Mouse (Mus musculus): Measurements from ENCODE around the gene Shc1.

Shc1 gene

DNA sequence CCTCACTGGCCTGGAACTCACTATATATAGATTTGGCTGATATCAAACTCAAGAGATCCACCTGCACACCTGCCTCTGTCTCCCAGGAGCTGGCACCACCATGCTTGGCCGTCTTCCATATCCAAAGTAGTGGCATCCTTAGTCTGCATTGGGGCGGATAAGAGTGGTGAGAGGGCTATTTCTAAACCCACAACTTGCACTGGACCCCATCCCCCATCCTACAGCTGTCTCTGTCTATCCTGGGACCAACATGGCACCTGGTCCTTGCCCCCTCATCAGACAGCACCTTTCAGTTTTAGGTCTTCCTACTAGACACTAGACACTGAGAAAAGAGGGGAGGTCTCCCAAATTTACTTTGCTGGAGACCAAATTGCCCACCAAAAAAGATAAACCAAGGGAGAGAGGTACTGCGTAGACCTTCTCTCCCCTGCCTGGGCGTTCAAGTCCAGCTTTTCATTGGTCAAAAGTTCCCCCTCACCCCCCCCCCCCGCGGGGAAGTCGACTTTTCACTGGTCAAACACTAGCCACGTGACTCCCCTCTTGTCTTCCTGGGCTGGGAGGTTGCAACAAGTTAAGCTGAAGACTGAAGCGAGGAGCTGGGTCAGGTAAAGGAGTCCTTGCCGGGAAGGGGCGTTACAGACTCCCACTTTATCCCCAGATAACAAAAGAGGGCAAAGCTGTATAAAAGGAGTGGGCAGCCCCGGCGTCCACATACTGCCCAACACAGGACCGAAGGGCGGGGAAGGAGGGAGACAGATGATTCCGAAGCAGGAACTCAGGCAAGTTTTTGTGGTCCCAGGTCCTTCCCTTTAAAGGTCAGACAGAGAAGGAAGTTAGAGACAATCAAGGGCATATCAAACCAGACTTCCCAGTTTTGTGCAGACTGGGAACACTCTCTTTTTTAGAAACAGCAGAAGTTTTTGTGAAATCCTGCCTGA is 18.2 kb downstream of the Shc1 start, which contains the start of gene Pbxip1:
Gene Pbxip1, plus strand, starts transcription at position 531 of the 938 bp plus-strand sequence.
- in situ Hi-C loops (cut with MboI; ENCODE audit: unreplicated experiment in 2 of 2), result loop anchor here in 1 of 2 experiments (5.0 kb wide), 1 partner anchor 34 kb away; the partner anchor contains the start of gene Lenep

DNA sequence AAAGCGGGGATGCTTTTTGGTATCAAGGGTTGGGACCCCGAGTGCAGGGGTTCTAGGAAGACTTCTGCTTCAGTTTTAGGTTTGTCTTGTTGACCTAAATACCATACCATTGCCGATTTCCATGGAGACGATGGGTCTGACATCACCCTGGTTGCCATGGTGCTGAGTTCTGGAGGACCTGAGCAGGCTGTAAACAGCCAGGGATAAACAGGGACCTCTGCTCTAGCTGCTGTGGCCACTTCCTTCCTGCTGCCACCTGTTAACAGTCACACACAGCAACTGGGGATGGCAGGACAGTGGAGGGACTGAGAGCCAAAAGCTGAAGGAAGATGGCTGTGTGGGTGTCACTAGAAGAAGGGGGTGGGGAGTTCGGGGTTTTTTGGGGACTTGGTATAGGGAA is 19.0 kb downstream of the Shc1 start:
- in situ Hi-C loops (cut with MboI; ENCODE audit: unreplicated experiment in 2 of 2), result loop anchor here in 1 of 2 experiments (5.0 kb wide), 1 partner anchor 35 kb away; the partner anchor contains the start of gene Lenep

DNA sequence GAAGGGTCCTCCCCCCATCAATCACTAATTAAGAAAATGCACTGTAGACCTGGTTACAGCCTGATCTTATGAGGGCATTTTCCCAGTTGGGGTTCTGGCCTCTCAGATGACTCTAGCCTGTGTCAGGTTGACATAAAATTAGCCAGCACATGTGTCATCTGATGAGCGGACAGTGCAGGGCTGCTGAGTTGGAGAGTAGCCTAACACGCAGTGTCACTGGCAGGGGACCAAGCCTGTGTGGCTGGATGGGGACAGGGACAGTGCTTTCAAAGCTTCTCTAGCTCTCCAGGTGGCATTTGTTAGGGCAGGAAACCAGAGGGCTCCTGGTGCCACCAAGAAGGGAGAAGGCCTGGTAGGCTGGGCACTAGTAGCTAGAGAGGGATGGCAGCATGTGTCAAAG is 22.4 kb downstream of the Shc1 start:
- in situ Hi-C loops (cut with MboI; ENCODE audit: unreplicated experiment in 2 of 2), result no loop called here

DNA sequence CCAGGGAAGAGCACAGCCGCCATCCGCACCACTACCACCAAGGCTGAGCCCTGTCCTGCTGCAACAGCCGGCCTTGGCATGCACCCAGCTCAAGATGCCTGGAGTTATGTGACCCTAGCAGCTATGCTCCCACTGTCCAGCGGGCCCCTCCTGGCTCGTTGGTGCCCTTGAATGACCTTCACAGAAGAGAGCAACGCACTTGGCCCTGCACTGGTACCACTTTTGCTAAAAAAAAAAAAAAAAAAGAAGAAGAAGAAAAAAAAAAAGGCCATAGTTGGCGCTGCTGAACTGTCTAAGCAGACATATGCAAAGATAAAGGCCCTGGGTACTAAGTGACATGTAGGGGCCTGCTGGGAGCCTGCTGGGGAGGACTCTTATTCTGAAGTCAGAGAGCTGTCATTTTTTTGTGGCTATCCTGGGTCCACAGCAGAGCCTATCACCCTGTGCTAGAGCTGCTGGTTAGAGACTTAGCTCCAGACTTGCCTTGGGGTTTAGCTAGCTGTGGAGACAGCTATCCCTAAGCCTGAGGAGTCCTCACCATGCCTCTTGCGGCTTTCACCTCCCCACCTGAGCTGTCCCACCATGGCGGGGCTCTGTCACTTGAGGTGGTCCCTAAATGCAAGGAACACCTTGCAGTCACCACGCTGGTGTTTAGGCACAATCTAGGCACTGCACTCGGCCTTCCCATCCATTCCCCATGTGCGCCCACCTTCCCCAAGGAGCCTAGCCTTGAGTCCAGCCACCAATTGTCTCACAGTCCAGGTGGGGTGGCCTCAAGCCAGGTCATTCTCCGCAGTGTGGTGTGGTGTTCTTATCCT is 30.7 kb downstream of the Shc1 start:
- in situ Hi-C loops (cut with MboI; ENCODE audit: unreplicated experiment in 2 of 2), result loop anchor here in 1 of 2 experiments (5.0 kb wide), 1 partner anchor 33 kb away; no protein-coding TSS in a partner anchor

DNA sequence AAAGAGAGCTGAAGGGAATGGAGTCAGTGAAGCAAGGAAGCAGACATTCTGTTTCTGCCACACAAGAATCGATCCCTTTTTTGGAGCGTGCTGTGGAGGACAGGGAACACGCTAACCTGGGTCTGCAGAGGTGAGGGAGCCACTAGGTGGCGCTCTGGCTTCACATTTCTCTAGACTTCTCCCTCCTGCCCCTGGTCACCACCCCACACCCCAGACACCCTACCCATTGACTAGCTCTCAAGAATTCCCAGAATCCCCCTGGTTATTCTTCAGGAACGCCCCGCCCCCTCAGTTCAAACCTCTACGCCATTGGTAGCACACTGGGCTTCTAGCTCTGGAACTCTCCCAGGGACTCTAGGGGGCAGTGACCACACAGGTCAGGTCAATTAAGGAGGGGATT is 31.3 kb downstream of the Shc1 start:
- in situ Hi-C loops (cut with MboI; ENCODE audit: unreplicated experiment in 2 of 2), result loop anchor here in 1 of 2 experiments (5.0 kb wide), 1 partner anchor 33 kb away; no protein-coding TSS in a partner anchor

DNA sequence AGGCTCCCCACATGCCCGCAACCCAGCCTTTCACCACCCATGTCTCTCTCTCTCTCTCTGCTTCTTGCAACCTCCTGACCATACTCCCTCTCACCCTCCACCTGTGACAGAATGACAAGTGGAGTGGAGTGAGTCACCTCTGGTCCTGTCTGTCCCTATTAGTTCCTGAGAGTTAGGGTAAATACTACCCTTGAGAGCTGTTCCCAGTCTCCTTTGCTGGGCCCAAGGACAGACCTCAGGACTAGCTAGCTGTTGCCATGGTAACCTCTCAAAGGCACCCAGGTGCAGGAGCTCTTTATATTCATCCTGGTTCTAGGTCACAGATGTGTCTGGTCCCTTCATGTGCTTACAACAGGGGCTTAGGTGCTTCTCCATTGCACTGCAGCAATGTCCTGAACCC is 33.7 kb downstream of the Shc1 start:
- in situ Hi-C loops (cut with MboI; ENCODE audit: unreplicated experiment in 2 of 2), result no loop called here

DNA sequence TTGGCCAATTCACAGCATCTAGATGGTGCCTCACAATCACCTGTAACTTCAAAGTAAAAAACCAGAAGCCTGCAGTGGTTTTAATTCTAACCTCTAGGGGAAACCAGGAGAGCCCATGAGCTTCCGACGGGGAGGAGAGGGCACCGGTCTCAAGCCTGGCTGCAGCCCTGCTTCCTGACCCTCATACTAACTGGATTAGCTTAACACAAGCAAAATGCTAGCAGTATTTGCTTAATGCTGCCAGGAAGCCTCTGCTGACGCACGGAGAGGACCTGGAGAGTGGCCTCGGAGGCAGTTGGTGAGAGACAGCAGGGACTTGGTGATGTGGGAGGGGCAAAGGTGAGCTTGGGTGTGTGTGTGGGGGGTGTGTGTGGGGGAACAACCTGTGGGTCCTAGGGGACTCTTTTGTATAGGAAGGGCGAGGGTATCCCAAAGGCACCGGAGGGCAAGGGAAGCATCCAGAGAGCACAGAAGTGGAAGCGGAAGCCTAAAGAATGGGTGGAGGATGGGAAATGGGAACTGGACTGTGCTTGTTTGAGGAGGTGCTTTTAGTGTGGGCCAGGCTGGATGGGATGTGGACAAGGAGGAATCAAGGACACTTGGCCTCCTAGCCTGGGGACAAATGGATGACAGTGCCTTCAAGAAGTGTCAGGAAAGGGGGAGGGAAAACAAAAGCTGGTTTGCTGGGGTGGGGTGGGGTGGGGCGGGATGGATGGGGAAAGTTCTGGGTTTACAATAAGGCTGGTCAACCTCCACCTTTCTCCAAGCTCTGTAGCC is 36.3 kb downstream of the Shc1 start, which contains the start of gene Pmvk:
Gene Pmvk, plus strand, starts transcription at position 141 of the 777 bp plus-strand sequence.
- in situ Hi-C loops (cut with MboI; ENCODE audit: unreplicated experiment in 2 of 2), result loop anchor here in 1 of 2 experiments (5.0 kb wide), 1 partner anchor 57 kb away; no protein-coding TSS in a partner anchor

DNA sequence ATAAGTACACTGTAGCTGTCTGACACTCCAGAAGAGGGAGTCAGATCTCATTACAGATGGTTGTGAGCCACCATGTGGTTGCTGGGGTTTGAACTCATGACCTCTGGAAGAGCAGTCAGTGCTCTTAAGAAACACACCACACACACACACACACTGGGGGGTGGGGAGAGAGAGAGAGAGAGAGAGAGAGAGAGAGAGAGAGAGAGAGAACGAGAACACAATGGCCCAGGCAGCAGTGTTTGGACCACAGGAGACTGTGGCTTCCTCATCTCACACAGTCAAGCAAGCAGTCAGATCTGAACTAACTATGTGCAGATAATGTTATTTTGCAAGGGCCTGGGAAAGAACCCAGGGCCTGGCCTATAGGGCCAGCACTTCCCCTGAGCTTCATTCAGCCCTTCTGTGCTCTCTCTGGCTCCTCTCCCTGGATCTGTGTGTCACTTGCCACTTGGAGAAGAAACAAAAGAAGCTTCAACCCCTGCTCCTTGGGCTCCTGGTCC is 37.6 kb downstream of the Shc1 start:
- in situ Hi-C loops (cut with MboI; ENCODE audit: unreplicated experiment in 2 of 2), result loop anchor here in 1 of 2 experiments (5.0 kb wide), 1 partner anchor 59 kb away; no protein-coding TSS in a partner anchor

DNA sequence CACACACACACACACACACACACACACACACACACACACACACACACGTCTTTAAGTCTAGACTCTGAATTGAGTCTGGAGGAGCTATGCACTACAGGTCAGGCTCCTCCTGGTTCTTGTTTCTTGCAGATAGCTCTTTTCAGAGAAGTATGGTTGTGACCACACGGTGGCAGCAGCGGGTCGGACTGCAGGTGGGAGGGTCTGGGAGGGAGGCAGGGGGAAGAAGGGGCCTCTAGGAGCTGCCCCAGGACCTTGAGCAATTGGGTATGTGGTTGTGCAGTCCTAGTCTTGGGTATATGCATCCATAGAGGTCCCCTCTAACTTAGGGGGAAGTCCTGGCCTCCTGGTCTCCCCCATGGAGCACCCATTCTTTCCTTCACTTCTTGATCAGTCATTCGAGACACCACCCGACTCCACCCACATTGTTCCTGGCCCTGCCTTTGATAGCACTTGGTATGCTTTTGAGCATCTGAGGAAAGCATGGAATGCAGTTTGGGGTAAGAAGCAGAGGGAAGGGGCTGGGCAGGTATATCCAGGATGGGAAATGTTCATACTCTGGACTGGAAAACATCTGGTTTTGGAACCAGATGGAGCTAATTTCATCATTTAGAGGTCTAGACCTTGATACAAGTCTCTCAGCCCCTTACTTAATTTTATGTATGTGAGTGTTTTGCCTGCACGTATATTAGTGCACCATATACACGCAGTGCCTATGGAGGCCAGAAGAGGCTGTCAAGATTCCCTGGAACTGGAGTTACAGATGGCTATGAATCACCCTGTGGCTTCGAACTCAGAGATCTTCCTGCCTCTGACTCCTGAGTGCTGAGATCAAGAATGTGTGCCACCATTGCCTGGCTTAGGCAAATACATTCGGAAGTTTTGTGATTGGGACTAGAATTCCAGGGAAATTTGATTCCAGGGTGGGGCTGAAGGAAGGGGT is 38.8 kb downstream of the Shc1 start:
- in situ Hi-C loops (cut with MboI; ENCODE audit: unreplicated experiment in 2 of 2), result loop anchor here in 1 of 2 experiments (5.0 kb wide), 1 partner anchor 60 kb away; no protein-coding TSS in a partner anchor

DNA sequence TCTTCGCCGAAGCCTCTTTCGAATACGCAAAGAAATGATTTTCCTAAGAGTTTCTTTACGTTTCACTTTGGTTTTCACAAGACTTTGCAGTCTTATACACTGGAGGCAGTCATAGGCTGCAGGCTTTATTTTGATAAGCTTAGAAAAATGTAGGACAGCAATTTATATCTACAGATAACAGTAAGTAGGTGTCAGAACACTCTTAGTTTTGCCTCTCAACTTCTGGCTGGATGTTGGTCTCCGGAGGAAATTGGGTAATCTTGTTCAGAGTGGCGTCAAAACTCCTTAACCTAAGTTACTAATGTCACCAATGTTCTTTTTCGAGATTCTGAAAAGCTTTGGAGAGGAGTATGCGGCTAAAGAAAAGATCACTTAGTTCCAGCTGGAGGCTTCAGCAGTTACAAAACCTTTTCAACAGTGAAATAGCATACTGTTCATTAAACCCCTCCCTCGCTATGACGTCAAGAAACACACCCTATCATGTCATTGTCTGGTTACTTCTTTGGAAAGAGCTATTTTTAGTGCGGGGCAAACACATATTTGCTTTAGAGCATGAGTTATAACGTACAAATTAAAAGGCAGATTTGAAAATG is 40.2 kb downstream of the Shc1 start:
- in situ Hi-C loops (cut with MboI; ENCODE audit: unreplicated experiment in 2 of 2), result loop anchor here in 1 of 2 experiments (5.0 kb wide), 1 partner anchor 61 kb away; no protein-coding TSS in a partner anchor

DNA sequence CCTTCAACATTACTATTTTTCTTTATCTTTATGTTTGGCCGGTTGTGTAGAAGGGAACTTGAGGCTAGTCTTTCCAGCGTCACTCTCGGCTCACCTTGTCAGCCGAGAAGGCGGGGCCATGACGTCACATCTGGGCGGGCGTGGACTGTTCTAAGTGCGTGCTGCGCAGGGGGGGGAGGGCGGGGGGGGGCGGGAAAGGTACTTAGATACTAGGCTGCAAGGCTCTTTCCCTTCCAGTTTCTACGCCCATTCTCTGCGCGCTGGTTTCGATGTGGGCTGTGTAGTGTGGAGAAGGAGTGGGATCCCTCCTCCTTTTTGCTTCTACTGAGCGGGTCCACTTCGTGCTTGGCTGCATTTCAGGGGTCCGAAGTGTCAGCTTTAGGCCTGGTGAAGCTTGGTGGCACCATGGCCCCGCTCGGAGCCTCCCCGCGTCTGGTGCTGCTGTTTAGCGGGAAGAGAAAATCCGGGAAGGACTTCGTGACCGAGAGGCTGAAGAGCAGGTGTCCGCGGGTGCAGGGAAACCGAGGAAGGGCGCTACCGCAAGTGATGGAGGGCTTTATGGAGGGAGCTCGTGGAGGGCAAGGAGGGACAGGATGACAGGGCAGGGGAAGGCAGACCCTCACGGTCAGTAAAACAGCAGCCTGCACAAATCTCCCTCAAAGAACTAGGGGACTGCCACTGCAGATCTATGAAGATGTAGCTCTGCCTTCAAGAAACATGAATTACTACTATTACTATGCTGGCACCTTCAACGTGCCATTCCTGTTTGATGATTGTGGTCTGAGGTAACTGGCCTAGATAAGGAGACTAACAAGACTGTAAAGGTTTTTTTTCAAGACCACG is 40.9 kb downstream of the Shc1 start:
- in situ Hi-C loops (cut with MboI; ENCODE audit: unreplicated experiment in 2 of 2), result loop anchor here in 1 of 2 experiments (5.0 kb wide), 1 partner anchor 62 kb away; no protein-coding TSS in a partner anchor

DNA sequence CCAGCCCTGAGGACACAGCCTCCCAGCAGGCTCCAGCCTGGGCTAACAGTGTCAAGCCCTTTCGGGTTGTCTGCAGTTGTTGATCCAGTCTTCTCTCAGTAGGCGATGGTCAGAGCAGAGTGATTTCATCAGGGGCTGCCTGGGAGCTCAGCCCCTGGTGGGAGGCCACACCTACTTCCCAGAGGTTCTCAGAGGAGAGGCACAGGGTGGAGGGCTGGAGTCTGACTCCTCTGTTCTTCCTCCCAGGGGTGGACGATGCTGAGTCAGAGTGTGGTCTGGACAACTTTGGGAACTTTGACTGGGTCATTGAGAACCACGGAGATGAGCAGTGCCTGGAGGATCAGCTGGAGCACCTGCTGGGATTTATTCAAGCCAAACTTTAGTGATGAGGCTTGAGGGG is 50.0 kb downstream of the Shc1 start:
- in situ Hi-C loops (cut with MboI; ENCODE audit: unreplicated experiment in 2 of 2), result no loop called here

DNA sequence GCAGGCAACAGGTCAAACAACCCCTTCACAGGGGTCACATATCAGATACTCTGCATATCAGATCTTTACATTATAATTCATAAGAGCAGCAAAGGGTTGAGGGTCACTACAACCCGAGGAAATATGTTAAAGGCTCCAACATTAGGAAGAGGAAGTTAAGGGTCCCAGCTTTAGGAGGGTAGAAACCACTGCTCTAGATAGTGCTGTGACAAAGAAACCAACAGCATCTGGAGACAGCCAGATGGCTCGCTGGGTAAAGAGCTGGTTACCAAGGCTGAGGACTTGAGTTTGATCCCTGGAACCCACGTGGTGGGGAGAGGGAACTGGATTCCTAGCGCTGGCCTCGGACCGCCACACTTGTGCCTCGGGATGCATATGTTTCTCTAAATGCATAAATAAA is 54.0 kb downstream of the Shc1 start:
- in situ Hi-C loops (cut with MboI; ENCODE audit: unreplicated experiment in 2 of 2), result no loop called here

DNA sequence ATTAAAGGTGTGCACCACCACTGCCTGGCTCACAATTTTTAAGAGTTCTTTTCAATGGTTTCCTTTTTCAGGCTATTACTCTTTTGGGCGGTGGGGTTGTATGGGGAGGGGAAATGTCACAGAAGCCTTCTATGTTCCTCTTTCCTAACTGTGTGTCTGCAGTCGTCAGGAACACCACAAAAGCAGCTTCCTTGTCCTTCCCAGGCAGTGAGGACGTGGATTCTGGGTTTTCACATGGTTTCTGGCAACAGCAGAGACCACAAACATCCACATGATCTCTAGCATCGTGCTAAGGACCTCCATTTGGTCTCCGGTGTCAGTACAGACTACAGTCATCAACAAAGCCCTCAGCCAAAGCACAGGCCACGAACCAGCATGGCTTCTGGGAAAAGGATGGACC is 55.6 kb downstream of the Shc1 start:
- in situ Hi-C loops (cut with MboI; ENCODE audit: unreplicated experiment in 2 of 2), result no loop called here

DNA sequence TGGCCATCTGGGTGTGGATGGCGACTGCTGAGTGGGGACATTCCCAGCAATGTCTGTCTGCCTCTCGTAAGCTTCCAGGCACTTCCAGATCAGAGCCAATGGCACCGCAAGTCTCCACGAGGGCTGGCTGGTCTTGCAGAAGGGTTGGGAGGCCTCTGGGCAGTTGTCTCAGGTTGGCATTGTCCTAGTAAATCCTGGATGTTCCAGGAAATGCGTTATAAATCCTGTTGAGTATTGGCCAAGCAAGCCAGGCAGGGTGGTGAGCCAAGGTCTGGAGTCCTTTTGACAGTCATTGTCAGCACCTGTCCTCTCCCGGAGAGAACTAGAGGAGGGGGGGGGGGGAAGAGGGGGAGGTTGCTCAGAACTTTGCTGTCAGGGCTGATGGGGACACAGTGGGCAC is 60.8 kb downstream of the Shc1 start:
- in situ Hi-C loops (cut with MboI; ENCODE audit: unreplicated experiment in 2 of 2), result loop anchor here in 1 of 2 experiments (25.0 kb wide), 1 partner anchor 383 kb away; no protein-coding TSS in a partner anchor
